Comparison of ENCODE assay signal across 14 mouse cellular contexts in genomic region chr12:55386456-55386855, GRCm38 (mm10). TPM values are rescaled to one million over a fixed set of nuclear protein-coding genes. Genes with fewer than 3 reads are reported as not detected.
DNase-seq lines count a peak whose midpoint lies in the region; ATAC-seq and TF ChIP-seq lines count a peak whose summit lies in the region.
"Had no signal": no experiment of that assay in that cellular context is flagged by ENCODE, and none has a peak within 500 bp of the region (broad histone marks: within the 10 kb centered on the region; RNA-seq: fewer than 3 reads in every experiment).

No protein-coding gene starts in this region.

- TF ChIP-seq EP300 in CH12.LX (IDR thresholded peaks at IDR 0.05; ENCODE audit: low read length): no peak

- no peaks in the 10 kb centered on the region for H3K79me2 ChIP-seq in CH12.LX (replicated peaks; ENCODE audit: control insufficient read depth, extremely low read depth, insufficient read depth, poor library complexity, severe bottlenecking)

- H3K27me3 ChIP-seq in cerebellum, adult 2 months (ENCODE audit: control insufficient read depth, insufficient read depth, low read length): no peaks in the 10 kb centered on the region
- H3K27me3 ChIP-seq in CH12.LX (replicated peaks): no peaks in the 10 kb centered on the region
- H3K27me3 ChIP-seq: limb, embryonic 15.5 days; midbrain, embryonic 15.5 days had no signal

- no peak for DNase-seq in cerebellum, adult 2 months
- DNase-seq in cerebellum, adult 9-11 months: no peak
- no peak for DNase-seq in left cerebral cortex, adult 2 months (ENCODE audit: extremely low spot score in 1 of 2, low spot score in 2 of 2)
- no peak for DNase-seq in left cerebral cortex, postnatal 4 days
- no peak for DNase-seq in CH12.LX (ENCODE audit: extremely low read depth)
- no peak for DNase-seq in layer of hippocampus, adult 11-12 months (ENCODE audit: low spot score)
- DNase-seq: cerebellum, postnatal 25 days; right cerebral cortex, postnatal 14 days had no signal

- H3K4me2 ChIP-seq in CH12.LX (ENCODE audit: insufficient read depth, low read depth, poor library complexity, severe bottlenecking): no peak overlapping the region
- H3K4me2 ChIP-seq: limb, embryonic 15.5 days; midbrain, embryonic 15.5 days had no signal

- peak overlapping the region; percentile 67; the same call in 1 of the 2 replicates for H3K27ac ChIP-seq in cerebellum, adult 2 months (ENCODE audit: insufficient read depth, low read length)
- H3K27ac ChIP-seq in left cerebral cortex, adult 2 months: peak overlapping the region; percentile 41; the same call in 1 of the 2 replicates
- peak overlapping the region; percentile 33; the same call in 1 of the 2 replicates for H3K27ac ChIP-seq in CH12.LX (ENCODE audit: insufficient read depth, low read depth)
- H3K27ac ChIP-seq in brown adipose tissue, adult 24 weeks (replicated peaks; ENCODE audit: low read depth, low read length): peak overlapping the region; percentile 65
- H3K27ac ChIP-seq: limb, embryonic 15.5 days; macrophage; midbrain, embryonic 15.5 days had no signal

- no peak for TF ChIP-seq RAD21 in CH12.LX (IDR thresholded peaks at IDR 0.05; ENCODE audit: low read depth, low read length)

- whole genome bisulfite sequencing in cerebellum, adult 2 months: 78% methylated on average over 9 of the region's 9 CpGs

- no peak for ATAC-seq in megakaryocyte, adult 5-6 weeks (ENCODE audit: poor library complexity, severe bottlenecking)
- ATAC-seq: hindbrain, embryonic 16.5 days; midbrain, embryonic 15.5 days had no signal

- no peak overlapping the region for H3K4me3 ChIP-seq in cerebellum, adult 2 months (replicated peaks; ENCODE audit: insufficient read depth, low read depth, low read length)
- H3K4me3 ChIP-seq in left cerebral cortex, adult 2 months: no peak overlapping the region
- H3K4me3 ChIP-seq in CH12.LX (replicated peaks in 1 of 3; ENCODE audit: low read depth in 2 of 3, low read length in 2 of 3, poor library complexity in 1 of 3): no peak overlapping the region
- H3K4me3 ChIP-seq in brown adipose tissue, adult 24 weeks (ENCODE audit: insufficient read depth, low read depth, low read length): no peak overlapping the region
- H3K4me3 ChIP-seq: limb, embryonic 15.5 days; midbrain, embryonic 15.5 days had no signal

- no peak overlapping the region for H3K9ac ChIP-seq in CH12.LX (ENCODE audit: insufficient read depth, low read depth)
- H3K9ac ChIP-seq: limb, embryonic 15.5 days; midbrain, embryonic 15.5 days had no signal

- H3K4me1 ChIP-seq in cerebellum, adult 2 months (ENCODE audit: control insufficient read depth, insufficient read depth, low read length): no peaks in the 10 kb centered on the region
- peaks cover 35 to 61% of the 10 kb centered on the region in 2 experiments for H3K4me1 ChIP-seq in CH12.LX (ENCODE audit: control insufficient read depth in 1 of 2, insufficient read depth in 2 of 2)
- peaks cover 19% of the 10 kb centered on the region for H3K4me1 ChIP-seq in brown adipose tissue, adult 24 weeks (ENCODE audit: control insufficient read depth, insufficient read depth, insufficient read length, low read length)
- H3K4me1 ChIP-seq: midbrain, embryonic 15.5 days had no signal

- intact Hi-C loops in left cerebral cortex, adult 2 months (cut with DNase I): loop anchor here (2.0 kb wide), 1 partner anchor 60 kb away; no protein-coding TSS in a partner anchor
- intact Hi-C loops in left cerebral cortex, postnatal 4 days (cut with DNase I): no loop called here

- in situ Hi-C loops in CH12.LX (cut with MboI; ENCODE audit: low pct_ligation_motif_present, low pct_unique_long_range_greater_than_20kb, low sequenced_read_pairs): loop anchor here (10.0 kb wide), 1 partner anchor 108 kb away; the partner anchor contains the start of gene Nfkbia

- peaks cover 8 to 22% of the 10 kb centered on the region in 2 experiments for H3K36me3 ChIP-seq in CH12.LX (replicated peaks in 1 of 2; ENCODE audit: control insufficient read depth in 1 of 2, insufficient read depth in 1 of 2, low read length in 1 of 2)
- H3K36me3 ChIP-seq: midbrain, embryonic 15.5 days had no signal

- H3K9me3 ChIP-seq in CH12.LX (replicated peaks; ENCODE audit: low read length): no peaks in the 10 kb centered on the region
- H3K9me3 ChIP-seq: limb, embryonic 15.5 days; midbrain, embryonic 15.5 days had no signal

- dilution Hi-C loops in CH12.LX (cut with MboI; ENCODE audit: extremely low pct_ligation_motif_present, extremely low pct_unique_long_range_greater_than_20kb, low sequenced_read_pairs): no loop called here

- TF ChIP-seq POLR2A in cerebellum, adult 2 months (IDR thresholded peaks at IDR 0.05; ENCODE audit: borderline replicate concordance, insufficient read depth, low read length): no peak
- no peak for TF ChIP-seq POLR2A in CH12.LX (IDR thresholded peaks at IDR 0.05; ENCODE audit: low read depth, low read length)

- TF ChIP-seq CTCF in cerebellum, adult 2 months (IDR thresholded peaks at IDR 0.05; ENCODE audit: borderline replicate concordance, insufficient read depth, low read depth, low read length): no peak
- no peak for TF ChIP-seq CTCF in left cerebral cortex, adult 2 months (IDR thresholded peaks at IDR 0.05)
- TF ChIP-seq CTCF in CH12.LX (conservative IDR thresholded peaks at IDR 0.05 in 1 of 2, IDR thresholded peaks at IDR 0.05 in 1 of 2; ENCODE audit: low read depth in 2 of 2, low read length in 2 of 2): no peak

TF ChIP-seq in CH12.LX, 34 proteins besides CTCF, POLR2A, EP300 and RAD21:
- no peak for TF ChIP-seq USF2 (conservative IDR thresholded peaks at IDR 0.05; ENCODE audit: low read depth, low read length)
- TF ChIP-seq ETS1 (conservative IDR thresholded peaks at IDR 0.05; ENCODE audit: low read depth, low read length): no peak
- no peak for TF ChIP-seq POLR2AphosphoS2 (IDR thresholded peaks at IDR 0.05; ENCODE audit: low read depth, low read length)

RNA-seq across cellular contexts. Expression of gene Psma6, which starts 2.4 kb away (rescaled TPM):
- polyA plus RNA-seq in cerebellum, adult 2 months (2012; rRNA removed): 147 TPM in 2 replicates
- 100 to 1,000 TPM; 120 to 136 TPM for total RNA-seq in left cerebral cortex, adult 2 months (2021)
- total RNA-seq in left cerebral cortex, postnatal 4 days (2021): 100 to 1,000 TPM; 173 to 183 TPM
- total RNA-seq in CH12.LX (2012; rRNA removed) (271 and 319 TPM in 2 replicates), CH12.LX (2014; rRNA removed) (585 and 610 TPM in 2 replicates)
- 307 and 352 TPM in 2 replicates for polyA plus RNA-seq in CH12.LX (2012; ENCODE audit: insufficient read length, low read depth)
- 251 and 340 TPM in 2 replicates for polyA plus RNA-seq in brown adipose tissue, adult 24 weeks (2012; ENCODE audit: insufficient read depth, insufficient read length, missing spikeins)
- total RNA-seq in megakaryocyte, adult 5-6 weeks (2015): 237 and 241 TPM in 2 replicates
- 230 and 242 TPM in 2 replicates for total RNA-seq in megakaryocyte, adult 5-6 weeks (2017)
